Mouse (Mus musculus) thymus, adult 2 months (tissue): ENCODE results near the gene Dnaja4.

Experiments
- CTCF ChIP-seq: fragments of 200-500 bp; IDR thresholded peaks from 2 replicates; pipeline ENCODE4 v1.5.1; 2012; ENCODE audit warnings: mild to moderate bottlenecking, control low read depth, low read length, moderate library complexity, borderline replicate concordance; ENCODE audit not compliant: control insufficient read depth, poor library complexity, insufficient read depth; ENCODE audit errors: extremely low read depth
- POLR2A ChIP-seq: fragments of 200-500 bp; IDR thresholded peaks from 2 replicates; pipeline ENCODE4 v1.6.1; 2012; ENCODE audit warnings: mild to moderate bottlenecking, low read length, control low read depth, moderate library complexity; ENCODE audit not compliant: control insufficient read depth, poor library complexity, insufficient read depth; ENCODE audit errors: extremely low read depth

DNA sequence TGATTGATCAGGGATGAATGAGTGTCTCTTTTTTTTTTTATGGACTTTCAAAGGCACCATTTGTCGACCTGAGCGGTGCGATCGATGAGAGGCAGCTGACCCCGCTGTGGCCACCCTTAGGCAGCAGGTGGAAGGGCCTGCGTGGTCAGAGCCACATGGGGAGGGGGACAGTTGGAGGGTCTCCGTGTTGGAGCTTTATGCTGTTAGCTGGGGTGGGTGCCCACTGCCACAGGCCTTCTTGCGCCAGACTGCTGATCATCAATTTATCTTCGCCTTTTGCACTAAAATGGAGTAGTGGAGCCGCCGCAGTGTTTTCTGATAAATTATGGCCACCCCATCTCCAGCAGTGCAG lies 54.2 kb downstream of the Dnaja4 start:
- TF ChIP-seq CTCF (no peak), POLR2A (no peak)
